Mouse (Mus musculus): Measurements from ENCODE around the gene Dok7. TPM values are rescaled to one million over a fixed set of nuclear protein-coding genes. Genes with fewer than 3 reads are reported as not detected.

Gene Dok7
- polyA plus RNA-seq, 1 experiment from 2014 or later: 12.0 TPM

DNA sequence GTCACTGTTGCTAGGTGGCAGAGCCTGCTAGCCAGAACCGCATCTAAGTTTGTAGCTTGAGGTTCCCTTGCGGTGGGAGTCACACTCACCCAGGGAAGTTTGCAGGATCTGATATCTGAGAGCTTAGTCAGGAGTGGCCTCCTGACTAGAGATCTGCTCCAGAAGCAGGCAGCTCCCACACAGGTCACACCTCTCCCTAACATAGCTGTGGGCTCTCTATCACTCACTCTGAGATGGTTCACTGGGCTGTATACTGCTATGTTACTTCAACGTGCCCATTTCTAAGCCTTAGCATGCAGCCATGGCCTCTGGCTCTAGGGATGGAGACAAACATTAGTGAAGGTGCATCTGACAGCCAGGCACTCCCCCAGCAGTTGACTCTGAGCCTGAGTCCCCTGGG, 35.1 kb downstream of the Dok7 start:
- ATAC-seq: no peak
- no peaks in the 10 kb centered on the region for H3K4me1 ChIP-seq (ENCODE audit: control insufficient read depth, insufficient read depth, low read depth, low read length)
- no peak overlapping the region for H3K4me3 ChIP-seq (ENCODE audit: low read length)
- H3K27me3 ChIP-seq (replicated peaks; ENCODE audit: control insufficient read depth, insufficient read depth, low read length): no peaks in the 10 kb centered on the region
- no peaks in the 10 kb centered on the region for H3K9me3 ChIP-seq (ENCODE audit: control insufficient read depth, low read length)
- no peak overlapping the region for H3K27ac ChIP-seq (ENCODE audit: low read depth, low read length)
- no peak overlapping the region for H3K4me2 ChIP-seq (ENCODE audit: low read length)
- H3K36me3 ChIP-seq (ENCODE audit: control insufficient read depth, insufficient read depth, low read length): peaks cover 29% of the 10 kb centered on the region
- no peak overlapping the region for H3K9ac ChIP-seq (ENCODE audit: low read depth, low read length)
- WGBS: 90% methylated on average over 3 of the region's 3 CpGs

DNA sequence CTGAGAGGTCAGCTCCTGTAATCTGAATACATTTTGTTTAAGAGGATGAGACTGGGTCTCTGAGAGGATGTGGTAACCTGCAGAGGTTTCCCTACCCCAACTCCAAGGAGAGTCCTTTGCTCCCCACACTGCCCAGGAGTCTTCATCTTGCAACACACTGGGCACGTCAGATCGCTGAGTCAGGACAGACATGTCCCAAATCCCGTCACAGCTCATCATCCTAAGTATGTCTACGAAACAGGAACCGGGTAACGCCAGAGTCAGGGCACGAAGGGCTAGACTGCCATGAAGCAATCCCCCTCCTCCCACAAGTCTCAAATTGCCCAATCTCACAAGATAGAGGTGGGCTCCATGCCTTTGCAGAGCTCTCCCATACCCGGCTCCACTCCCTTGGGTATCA, 46.5 kb downstream of the Dok7 start:
- peak overlapping the region; percentile 79; the same call in 1 of the 2 replicates for H3K4me2 ChIP-seq (ENCODE audit: low read length)
- ATAC-seq: no peak

DNA sequence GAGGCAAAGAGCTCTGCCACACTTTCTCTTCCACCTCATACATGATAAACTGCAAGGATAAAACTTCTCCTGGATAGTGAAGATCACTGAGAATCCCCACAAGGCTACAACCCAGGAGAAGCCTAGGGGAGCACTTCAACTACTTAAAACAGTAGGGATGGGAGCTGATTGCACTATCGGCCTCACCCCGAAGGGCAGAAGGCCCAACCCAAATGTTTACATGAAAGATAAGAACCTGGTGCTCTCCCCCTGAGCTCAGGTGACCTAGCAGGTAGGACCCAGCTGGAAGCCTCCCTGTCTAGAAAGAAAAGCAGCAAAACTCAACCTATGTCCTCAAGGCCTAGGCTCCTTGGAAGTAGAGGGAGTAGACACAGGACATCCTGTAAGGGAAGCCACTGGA, 47.0 kb downstream of the Dok7 start:
- H3K4me3 ChIP-seq (ENCODE audit: low read length): no peak overlapping the region; the same call in 1 of the 2 replicates
- peak overlapping the region; percentile 79 for H3K4me2 ChIP-seq (ENCODE audit: low read length)
- H3K27me3 ChIP-seq (replicated peaks; ENCODE audit: control insufficient read depth, insufficient read depth, low read length): no peaks in the 10 kb centered on the region
- H3K9ac ChIP-seq (ENCODE audit: low read depth, low read length): no peak overlapping the region
- H3K36me3 ChIP-seq (ENCODE audit: control insufficient read depth, insufficient read depth, low read length): peaks cover 24% of the 10 kb centered on the region
- H3K27ac ChIP-seq (ENCODE audit: low read depth, low read length): no peak overlapping the region
- H3K9me3 ChIP-seq (ENCODE audit: control insufficient read depth, low read length): no peaks in the 10 kb centered on the region
- peaks cover 24% of the 10 kb centered on the region for H3K4me1 ChIP-seq (ENCODE audit: control insufficient read depth, insufficient read depth, low read depth, low read length)
- no peak for ATAC-seq
- 95% methylated on average over 2 of the region's 2 CpGs for WGBS

More for the DNA sequence above, 46.5 kb downstream of the Dok7 start:
- H3K27ac ChIP-seq (ENCODE audit: low read depth, low read length): no peak overlapping the region
- no peak overlapping the region for H3K9ac ChIP-seq (ENCODE audit: low read depth, low read length)
- H3K27me3 ChIP-seq (replicated peaks; ENCODE audit: control insufficient read depth, insufficient read depth, low read length): no peaks in the 10 kb centered on the region
- H3K4me1 ChIP-seq (ENCODE audit: control insufficient read depth, insufficient read depth, low read depth, low read length): peaks cover 24% of the 10 kb centered on the region
- peaks cover 28% of the 10 kb centered on the region for H3K36me3 ChIP-seq (ENCODE audit: control insufficient read depth, insufficient read depth, low read length)
- WGBS: 92% methylated on average over 8 of the region's 8 CpGs
- H3K9me3 ChIP-seq (ENCODE audit: control insufficient read depth, low read length): no peaks in the 10 kb centered on the region
- H3K4me3 ChIP-seq (ENCODE audit: low read length): no peak overlapping the region

DNA sequence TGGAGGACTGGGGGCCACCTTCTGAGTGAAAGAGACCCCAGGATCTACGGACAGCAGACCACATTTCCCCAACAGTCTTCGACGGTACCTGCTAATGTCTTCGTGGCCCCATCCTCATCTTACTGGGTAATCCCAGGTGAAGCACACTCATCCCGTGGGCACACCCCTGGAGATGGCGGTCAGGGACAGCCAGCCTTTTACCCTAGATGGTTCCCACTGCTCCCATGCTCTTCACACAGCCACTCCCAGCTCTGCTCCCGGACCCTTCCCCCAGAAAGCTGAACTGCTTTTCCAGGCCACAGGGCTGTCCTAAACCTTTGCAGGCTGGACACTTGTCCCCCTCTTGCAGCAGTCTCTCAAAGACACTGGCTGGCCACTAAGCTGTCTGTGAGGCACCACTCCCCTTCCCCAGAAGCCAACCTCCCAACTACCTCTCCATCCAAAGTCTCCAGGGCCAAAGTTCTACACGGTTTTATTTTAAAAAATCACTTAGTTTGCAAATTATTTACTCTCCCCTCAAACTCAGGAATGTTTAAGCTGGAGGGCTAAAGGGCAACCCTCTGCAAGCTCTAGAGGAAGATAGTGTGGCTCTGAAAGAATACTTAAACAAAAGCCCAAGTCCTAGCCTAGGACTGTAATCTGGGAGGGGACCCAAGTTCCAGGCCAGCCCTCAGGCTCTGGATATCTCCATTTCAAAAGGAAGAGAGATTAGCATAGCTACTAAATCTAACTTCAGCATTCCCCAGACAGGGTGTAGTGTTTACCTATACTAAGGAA, 47.8 kb downstream of the Dok7 start:
- Histone ChIP-seq H3K4me2 (ENCODE audit: low read length) (peak overlapping the region; percentile 79), H3K9ac (ENCODE audit: low read depth, low read length) (peak overlapping the region; percentile 85), H3K4me3 (ENCODE audit: low read length) (peak overlapping the region; percentile 65), H3K27ac (ENCODE audit: low read depth, low read length) (no peak overlapping the region), H3K4me1 (ENCODE audit: control insufficient read depth, insufficient read depth, low read depth, low read length) (peaks cover 24% of the 10 kb centered on the region), H3K9me3 (ENCODE audit: control insufficient read depth, low read length) (no peaks in the 10 kb centered on the region), H3K27me3 (replicated peaks; ENCODE audit: control insufficient read depth, insufficient read depth, low read length) (no peaks in the 10 kb centered on the region), H3K36me3 (ENCODE audit: control insufficient read depth, insufficient read depth, low read length) (peaks cover 18% of the 10 kb centered on the region)
- ATAC-seq: no peak
- WGBS: 66% methylated on average over 8 of the region's 8 CpGs

DNA sequence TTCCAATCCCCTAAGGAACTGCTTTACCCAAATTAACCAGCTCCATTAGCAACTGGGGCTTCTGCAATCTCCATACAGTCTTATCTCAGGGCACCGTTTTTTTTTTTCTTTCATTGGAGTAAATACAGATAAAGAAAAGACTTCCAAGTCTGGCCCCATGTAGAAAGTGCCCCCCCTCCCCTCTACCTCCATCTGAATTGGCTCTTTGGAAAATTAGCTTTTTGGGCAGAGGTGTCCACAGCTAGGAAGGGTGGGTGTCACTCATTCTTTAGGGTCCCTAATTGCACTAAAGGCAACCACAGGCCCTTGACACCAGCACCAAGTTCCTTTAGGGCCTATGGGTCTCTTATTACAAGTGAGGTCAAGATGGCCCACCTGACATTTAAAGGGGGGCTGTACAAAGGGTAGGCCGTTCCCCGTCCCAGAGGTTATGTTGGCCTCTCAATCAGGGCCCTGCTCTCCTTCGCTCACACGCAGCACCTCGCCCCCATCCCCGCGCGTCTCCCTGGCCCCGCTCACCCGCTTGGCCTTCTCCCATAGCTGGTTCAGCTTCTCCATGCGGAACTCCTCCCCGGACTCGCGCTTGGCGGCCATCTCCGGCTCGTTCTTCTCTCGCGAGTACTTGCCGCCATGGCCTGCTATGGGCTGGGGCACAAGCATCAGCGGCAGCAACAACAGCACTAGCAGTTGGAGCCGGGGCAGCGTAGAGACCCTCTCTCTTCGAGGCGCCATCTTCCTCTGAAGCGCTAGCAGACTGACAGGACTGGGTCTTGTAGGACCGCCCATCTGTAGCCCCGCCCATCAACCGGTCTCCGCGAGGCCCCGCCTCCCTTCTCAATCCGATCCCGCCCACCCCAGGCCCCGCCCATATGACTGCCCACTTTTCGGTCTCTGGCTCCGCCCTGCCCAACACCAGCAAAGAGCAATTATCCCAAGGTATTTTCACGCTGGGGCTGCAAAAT, 48.7 kb downstream of the Dok7 start, which contains the start of gene Lrpap1:
TSS of gene Lrpap1 (minus strand) at position 807 of the 962 bp plus-strand sequence.
- Histone ChIP-seq H3K9ac (ENCODE audit: low read depth, low read length) (peak within 1 kb of the TSS; percentile 85), H3K36me3 (ENCODE audit: control insufficient read depth, insufficient read depth, low read length) (peaks cover 15% of the 10 kb centered on the region), H3K9me3 (ENCODE audit: control insufficient read depth, low read length) (no peaks in the 10 kb centered on the region), H3K27ac (ENCODE audit: low read depth, low read length) (peak within 1 kb of the TSS; percentile 81), H3K4me2 (ENCODE audit: low read length) (peak within 1 kb of the TSS; percentile 79), H3K27me3 (replicated peaks; ENCODE audit: control insufficient read depth, insufficient read depth, low read length) (no peaks in the 10 kb centered on the region), H3K4me1 (ENCODE audit: control insufficient read depth, insufficient read depth, low read depth, low read length) (peaks cover 24% of the 10 kb centered on the region), H3K4me3 (ENCODE audit: low read length) (peak within 1 kb of the TSS; percentile 65)
- WGBS: under 1% methylated on average over 39 of the region's 39 CpGs
- ATAC-seq: peak; percentile 97

DNA sequence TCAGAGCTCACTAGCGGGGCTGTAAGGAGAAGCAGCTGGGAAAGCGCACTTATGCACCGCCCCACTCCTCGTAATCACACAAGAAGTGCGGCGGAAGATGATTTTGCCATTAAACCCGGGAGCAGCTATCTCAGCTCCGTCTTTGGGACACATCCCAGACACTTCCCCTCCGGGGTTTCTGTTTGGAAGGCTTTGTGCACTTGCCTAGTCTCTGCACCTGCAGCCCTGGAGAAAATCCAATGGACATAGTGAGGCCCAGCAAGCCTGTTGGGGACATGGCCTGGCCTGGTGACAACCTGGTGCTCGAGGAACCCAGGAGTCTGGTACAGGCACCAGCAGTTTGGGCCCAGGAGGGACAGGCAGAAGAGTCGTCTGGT, 49.3 kb downstream of the Dok7 start:
- H3K4me1 ChIP-seq (ENCODE audit: control insufficient read depth, insufficient read depth, low read depth, low read length): peaks cover 24% of the 10 kb centered on the region
- peak overlapping the region; percentile 41 for H3K9ac ChIP-seq (ENCODE audit: low read depth, low read length)
- no peaks in the 10 kb centered on the region for H3K9me3 ChIP-seq (ENCODE audit: control insufficient read depth, low read length)
- peak overlapping the region; percentile 79 for H3K4me2 ChIP-seq (ENCODE audit: low read length)
- peak overlapping the region; percentile 65 for H3K4me3 ChIP-seq (ENCODE audit: low read length)
- H3K27me3 ChIP-seq (replicated peaks; ENCODE audit: control insufficient read depth, insufficient read depth, low read length): no peaks in the 10 kb centered on the region
- ATAC-seq: no peak
- H3K36me3 ChIP-seq (ENCODE audit: control insufficient read depth, insufficient read depth, low read length): peaks cover 12% of the 10 kb centered on the region
- peak overlapping the region; percentile 41 for H3K27ac ChIP-seq (ENCODE audit: low read depth, low read length)
- WGBS: 5% methylated on average over 11 of the region's 11 CpGs

DNA sequence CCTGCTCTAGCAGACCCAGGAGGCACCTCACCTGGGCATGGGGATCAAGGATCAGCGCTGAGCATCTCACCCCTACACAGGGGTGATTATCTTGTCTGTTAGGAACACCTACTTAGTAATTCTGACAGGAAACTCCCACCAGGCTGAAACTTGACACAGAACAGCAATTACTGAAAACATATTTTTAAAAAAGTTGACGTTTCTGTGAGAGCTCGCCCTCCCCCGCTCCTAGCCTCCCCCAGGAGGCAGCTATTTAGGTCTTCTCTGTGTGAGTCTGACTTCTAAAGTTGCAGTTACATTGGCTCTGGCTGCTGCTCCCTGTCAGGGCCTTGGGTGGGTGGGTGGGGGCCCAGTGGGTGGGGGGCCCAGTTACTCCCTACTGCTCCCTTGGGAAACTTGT, 55.9 kb downstream of the Dok7 start:
- Histone ChIP-seq H3K4me1 (ENCODE audit: control insufficient read depth, insufficient read depth, low read depth, low read length) (no peaks in the 10 kb centered on the region; the same call in 1 of the 2 replicates), H3K27ac (ENCODE audit: low read depth, low read length) (no peak overlapping the region), H3K9me3 (ENCODE audit: control insufficient read depth, low read length) (no peaks in the 10 kb centered on the region), H3K9ac (ENCODE audit: low read depth, low read length) (no peak overlapping the region), H3K4me3 (ENCODE audit: low read length) (no peak overlapping the region), H3K36me3 (ENCODE audit: control insufficient read depth, insufficient read depth, low read length) (no peaks in the 10 kb centered on the region), H3K27me3 (replicated peaks; ENCODE audit: control insufficient read depth, insufficient read depth, low read length) (no peaks in the 10 kb centered on the region), H3K4me2 (ENCODE audit: low read length) (no peak overlapping the region)
- no peak for ATAC-seq
- 65% methylated on average over 4 of the region's 4 CpGs for WGBS

DNA sequence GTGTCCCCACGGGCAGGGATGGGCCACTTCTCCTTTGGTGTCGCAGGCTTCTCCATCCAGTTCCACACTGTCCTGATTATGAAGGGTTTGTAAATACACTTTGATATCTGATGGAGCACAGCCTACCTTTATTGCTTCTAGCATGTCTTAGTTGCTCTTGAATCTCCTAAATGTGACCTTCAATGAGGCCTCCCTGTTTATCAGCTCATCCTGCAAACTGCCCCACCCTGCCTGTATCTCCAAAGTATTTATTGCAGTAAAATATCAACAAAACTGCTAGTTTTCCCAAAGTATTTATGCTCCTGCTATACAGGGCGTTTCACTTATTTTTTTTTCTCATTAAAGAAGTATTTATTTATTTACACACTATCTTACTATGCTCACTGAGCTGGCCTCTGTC, 59.4 kb downstream of the Dok7 start:
- Histone ChIP-seq H3K27me3 (replicated peaks; ENCODE audit: control insufficient read depth, insufficient read depth, low read length) (no peaks in the 10 kb centered on the region), H3K4me3 (ENCODE audit: low read length) (no peak overlapping the region), H3K4me2 (ENCODE audit: low read length) (no peak overlapping the region), H3K9ac (ENCODE audit: low read depth, low read length) (no peak overlapping the region), H3K4me1 (ENCODE audit: control insufficient read depth, insufficient read depth, low read depth, low read length) (peaks cover 2% of the 10 kb centered on the region), H3K27ac (ENCODE audit: low read depth, low read length) (no peak overlapping the region), H3K9me3 (ENCODE audit: control insufficient read depth, low read length) (no peaks in the 10 kb centered on the region), H3K36me3 (ENCODE audit: control insufficient read depth, insufficient read depth, low read length) (no peaks in the 10 kb centered on the region)
- ATAC-seq: no peak
- 78% methylated on average over 3 of the region's 3 CpGs for WGBS

DNA sequence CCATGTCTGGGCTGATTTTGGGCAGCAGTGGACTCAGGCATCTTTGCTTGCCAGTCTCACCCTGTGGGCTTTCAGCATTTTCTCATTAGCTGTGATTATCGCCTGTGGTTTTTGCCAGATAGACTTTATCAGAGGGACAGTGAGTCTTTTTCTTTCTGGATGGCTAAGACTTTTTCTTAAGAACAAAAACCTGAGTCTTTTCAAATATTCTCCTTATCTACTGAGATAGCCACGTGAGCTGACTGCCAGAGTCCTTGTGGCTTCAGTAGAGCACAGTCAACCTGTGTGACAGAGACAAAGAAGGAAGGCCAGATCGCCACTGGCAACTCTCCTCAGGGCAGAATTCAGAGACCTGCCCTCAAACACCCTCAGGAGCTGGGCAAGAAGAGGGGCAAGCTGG, 61.1 kb downstream of the Dok7 start:
- no peak overlapping the region for H3K4me2 ChIP-seq (ENCODE audit: low read length)
- no peak for ATAC-seq
- H3K27me3 ChIP-seq (replicated peaks; ENCODE audit: control insufficient read depth, insufficient read depth, low read length): no peaks in the 10 kb centered on the region
- H3K4me3 ChIP-seq (ENCODE audit: low read length): no peak overlapping the region
- H3K9me3 ChIP-seq (ENCODE audit: control insufficient read depth, low read length): no peaks in the 10 kb centered on the region
- H3K27ac ChIP-seq (ENCODE audit: low read depth, low read length): no peak overlapping the region
- no peak overlapping the region for H3K9ac ChIP-seq (ENCODE audit: low read depth, low read length)
- peaks cover 2% of the 10 kb centered on the region for H3K4me1 ChIP-seq (ENCODE audit: control insufficient read depth, insufficient read depth, low read depth, low read length)
- WGBS: 76% methylated on average over 3 of the region's 3 CpGs
- no peaks in the 10 kb centered on the region for H3K36me3 ChIP-seq (ENCODE audit: control insufficient read depth, insufficient read depth, low read length)
